Mouse (Mus musculus): Measurements from ENCODE around the gene Lrrc52. TPM values are rescaled to one million over a fixed set of nuclear protein-coding genes. Genes with fewer than 3 reads are reported as not detected.

Lrrc52 gene
- polyA plus RNA-seq (2012; fragmentation: generic; extraction: Trizol): not detected

DNA sequence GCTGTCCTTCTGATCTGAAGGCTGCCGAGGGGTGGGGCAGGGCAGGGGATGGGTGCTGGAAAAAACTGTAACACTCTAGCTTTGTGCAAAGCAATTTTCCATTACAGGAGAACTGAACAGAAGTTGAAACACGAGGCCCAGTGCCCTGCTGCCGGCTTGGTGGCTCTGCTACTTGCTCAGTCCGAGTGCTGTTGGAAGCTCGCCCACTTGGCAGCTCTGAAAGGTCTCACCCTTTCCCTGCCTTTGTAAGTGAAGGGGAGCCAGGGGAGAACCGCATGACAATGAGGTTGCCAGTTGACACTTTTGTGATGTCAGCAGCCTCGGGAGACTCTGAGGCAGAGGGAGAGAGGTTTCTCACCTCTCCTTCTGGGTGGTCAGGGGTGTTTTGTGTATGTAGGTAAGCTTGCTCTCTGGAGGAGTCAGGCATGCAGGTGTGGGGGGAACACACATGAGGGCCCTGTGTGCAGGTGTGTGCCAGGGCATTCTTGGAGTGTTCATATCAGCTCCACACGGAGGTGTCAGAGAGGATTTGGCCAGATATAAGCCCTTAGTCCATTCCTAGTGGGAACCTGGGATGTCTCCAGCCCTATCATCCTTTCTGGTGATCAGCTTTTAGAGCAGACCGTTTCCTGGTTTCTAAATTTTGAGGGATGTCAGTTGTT, at the start of gene Lrrc52:
TSS of gene Lrrc52 (minus strand) at position 16 of the 662 bp plus-strand sequence.
- H3ac ChIP-seq (ENCODE audit: control insufficient read depth, insufficient read length): no peak within 1 kb of the TSS
- no peaks in the 10 kb centered on the region for H3K79me2 ChIP-seq (ENCODE audit: control insufficient read depth, insufficient read depth)
- TF ChIP-seq POLR2AphosphoS2 (IDR thresholded peaks at IDR 0.05; ENCODE audit: insufficient read length, low read depth) (no peak), MYOD1 (IDR thresholded peaks at IDR 0.05; ENCODE audit: control insufficient read depth in 1 of 3, insufficient read length in 2 of 3, low read depth in 2 of 3) (no peak), CEBPB (IDR thresholded peaks at IDR 0.05; ENCODE audit: insufficient read depth, poor library complexity, severe bottlenecking) (no peak), USF1 (IDR thresholded peaks at IDR 0.05; ENCODE audit: low read depth) (no peak), MYOG (IDR thresholded peaks at IDR 0.05; ENCODE audit: control insufficient read depth in 1 of 3, insufficient read depth in 1 of 3, insufficient read length in 2 of 3, low read depth in 2 of 3) (no peak), POLR2A (IDR thresholded peaks at IDR 0.05; ENCODE audit: insufficient read length, low read depth) (no peak), MAX (IDR thresholded peaks at IDR 0.05; ENCODE audit: low read depth) (no peak), TCF3 (IDR thresholded peaks at IDR 0.05; ENCODE audit: insufficient read length, low read depth) (no peak), E2F4 (IDR thresholded peaks at IDR 0.05; ENCODE audit: insufficient read depth) (no peak), SRF (IDR thresholded peaks at IDR 0.05; ENCODE audit: control insufficient read depth, insufficient read length, low read depth) (no peak), REST (IDR thresholded peaks at IDR 0.05; ENCODE audit: insufficient read depth, insufficient read length) (no peak), TCF12 (IDR thresholded peaks at IDR 0.05; ENCODE audit: insufficient read depth, poor library complexity, severe bottlenecking) (no peak)
- H3K36me3 ChIP-seq (ENCODE audit: control insufficient read depth, insufficient read depth): no peaks in the 10 kb centered on the region
- no peak within 1 kb of the TSS for H3K4me3 ChIP-seq
- no peak within 1 kb of the TSS for H3K4me2 ChIP-seq (ENCODE audit: low read depth)
- H3K27me3 ChIP-seq (ENCODE audit: control insufficient read depth, insufficient read depth, insufficient read length): no peaks in the 10 kb centered on the region

GRCm38 (mm10) chr1:167511621-167512020, 45.0 kb upstream of the Lrrc52 start:
- H3K27me3 ChIP-seq (ENCODE audit: control insufficient read depth, insufficient read depth, insufficient read length): no peaks in the 10 kb centered on the region
- H3K79me2 ChIP-seq (ENCODE audit: control insufficient read depth, insufficient read depth): no peaks in the 10 kb centered on the region
- TF ChIP-seq MAX (IDR thresholded peaks at IDR 0.05; ENCODE audit: low read depth) (no peak), CEBPB (IDR thresholded peaks at IDR 0.05; ENCODE audit: insufficient read depth, poor library complexity, severe bottlenecking) (no peak), SRF (IDR thresholded peaks at IDR 0.05; ENCODE audit: control insufficient read depth, insufficient read length, low read depth) (no peak), POLR2A (IDR thresholded peaks at IDR 0.05; ENCODE audit: insufficient read length, low read depth) (no peak), E2F4 (IDR thresholded peaks at IDR 0.05; ENCODE audit: insufficient read depth) (no peak), REST (IDR thresholded peaks at IDR 0.05; ENCODE audit: insufficient read depth, insufficient read length) (no peak), TCF12 (IDR thresholded peaks at IDR 0.05; ENCODE audit: insufficient read depth, poor library complexity, severe bottlenecking) (no peak), MYOD1 (IDR thresholded peaks at IDR 0.05; ENCODE audit: control insufficient read depth in 1 of 3, insufficient read length in 2 of 3, low read depth in 2 of 3) (no peak), MYOG (IDR thresholded peaks at IDR 0.05; ENCODE audit: control insufficient read depth in 1 of 3, insufficient read depth in 1 of 3, insufficient read length in 2 of 3, low read depth in 2 of 3) (no peak), TCF3 (IDR thresholded peaks at IDR 0.05; ENCODE audit: insufficient read length, low read depth) (no peak), USF1 (IDR thresholded peaks at IDR 0.05; ENCODE audit: low read depth) (no peak), POLR2AphosphoS2 (IDR thresholded peaks at IDR 0.05; ENCODE audit: insufficient read length, low read depth) (no peak)
- H3K36me3 ChIP-seq (ENCODE audit: control insufficient read depth, insufficient read depth): no peaks in the 10 kb centered on the region
- no peak overlapping the region for H3K4me3 ChIP-seq
- H3K4me2 ChIP-seq (ENCODE audit: low read depth): no peak overlapping the region
- no peak overlapping the region for H3ac ChIP-seq (ENCODE audit: control insufficient read depth, insufficient read length)

GRCm38 (mm10) chr1:167506048-167506447, 39.5 kb upstream of the Lrrc52 start:
- Histone ChIP-seq H3K79me2 (ENCODE audit: control insufficient read depth, insufficient read depth) (no peaks in the 10 kb centered on the region), H3ac (ENCODE audit: control insufficient read depth, insufficient read length) (no peak overlapping the region), H3K4me2 (ENCODE audit: low read depth) (no peak overlapping the region), H3K4me3 (no peak overlapping the region), H3K36me3 (ENCODE audit: control insufficient read depth, insufficient read depth) (no peaks in the 10 kb centered on the region), H3K27me3 (ENCODE audit: control insufficient read depth, insufficient read depth, insufficient read length) (no peaks in the 10 kb centered on the region)
- no peak for TF ChIP-seq SRF (IDR thresholded peaks at IDR 0.05; ENCODE audit: control insufficient read depth, insufficient read length, low read depth)
- no peak for TF ChIP-seq TCF3 (IDR thresholded peaks at IDR 0.05; ENCODE audit: insufficient read length, low read depth)
- no peak for TF ChIP-seq CEBPB (IDR thresholded peaks at IDR 0.05; ENCODE audit: insufficient read depth, poor library complexity, severe bottlenecking)
- no peak for TF ChIP-seq MYOD1 (IDR thresholded peaks at IDR 0.05; ENCODE audit: control insufficient read depth in 1 of 3, insufficient read length in 2 of 3, low read depth in 2 of 3)
- no peak for TF ChIP-seq MYOG (IDR thresholded peaks at IDR 0.05; ENCODE audit: control insufficient read depth in 1 of 3, insufficient read depth in 1 of 3, insufficient read length in 2 of 3, low read depth in 2 of 3)
- TF ChIP-seq USF1 (IDR thresholded peaks at IDR 0.05; ENCODE audit: low read depth): no peak
- TF ChIP-seq TCF12 (IDR thresholded peaks at IDR 0.05; ENCODE audit: insufficient read depth, poor library complexity, severe bottlenecking): no peak
- no peak for TF ChIP-seq MAX (IDR thresholded peaks at IDR 0.05; ENCODE audit: low read depth)
- TF ChIP-seq POLR2AphosphoS2 (IDR thresholded peaks at IDR 0.05; ENCODE audit: insufficient read length, low read depth): no peak
- TF ChIP-seq E2F4 (IDR thresholded peaks at IDR 0.05; ENCODE audit: insufficient read depth): no peak
- TF ChIP-seq REST (IDR thresholded peaks at IDR 0.05; ENCODE audit: insufficient read depth, insufficient read length): no peak
- TF ChIP-seq POLR2A (IDR thresholded peaks at IDR 0.05; ENCODE audit: insufficient read length, low read depth): no peak

DNA sequence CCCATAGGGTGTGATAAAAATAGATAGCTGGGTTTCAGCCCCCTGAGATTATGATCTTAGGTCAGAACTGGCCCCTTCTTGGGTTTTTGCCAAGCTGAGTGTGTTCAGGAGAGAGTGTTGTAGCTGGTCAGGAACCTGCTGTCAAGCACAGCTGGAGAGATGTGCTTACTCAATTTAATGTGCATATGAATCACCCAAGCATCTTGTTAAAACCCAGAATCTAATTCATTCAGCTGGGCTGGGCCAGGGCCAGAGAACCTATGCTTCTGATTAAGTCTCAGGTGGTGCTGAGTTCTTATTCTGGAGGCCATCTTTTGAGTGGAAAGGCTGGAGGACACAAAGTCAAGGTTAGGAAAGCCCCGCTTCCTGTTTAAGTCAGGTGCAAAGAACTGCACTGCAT, 38.8 kb upstream of the Lrrc52 start:
- H3K4me3 ChIP-seq: no peak overlapping the region
- no peaks in the 10 kb centered on the region for H3K36me3 ChIP-seq (ENCODE audit: control insufficient read depth, insufficient read depth)
- no peaks in the 10 kb centered on the region for H3K79me2 ChIP-seq (ENCODE audit: control insufficient read depth, insufficient read depth)
- H3ac ChIP-seq (ENCODE audit: control insufficient read depth, insufficient read length): no peak overlapping the region
- TF ChIP-seq E2F4 (IDR thresholded peaks at IDR 0.05; ENCODE audit: insufficient read depth): no peak
- TF ChIP-seq POLR2A (IDR thresholded peaks at IDR 0.05; ENCODE audit: insufficient read length, low read depth): no peak
- TF ChIP-seq TCF3 (IDR thresholded peaks at IDR 0.05; ENCODE audit: insufficient read length, low read depth): no peak
- H3K27me3 ChIP-seq (ENCODE audit: control insufficient read depth, insufficient read depth, insufficient read length): no peaks in the 10 kb centered on the region
- no peak overlapping the region for H3K4me2 ChIP-seq (ENCODE audit: low read depth)
